7 mouse cellular contexts compared by ENCODE assay signal in genomic region chr9:45055082-45055713, GRCm38 (mm10). TPM values are rescaled to one million over a fixed set of nuclear protein-coding genes. Genes with fewer than 3 reads are reported as not detected.
DNase-seq lines count a peak whose midpoint lies in the region; ATAC-seq and TF ChIP-seq lines count a peak whose summit lies in the region.

Gene Mpzl3 (plus strand): TSS chr9:45055186.

- TF ChIP-seq POLR2A in small intestine, adult 2 months (IDR thresholded peaks at IDR 0.05; ENCODE audit: low read depth, low read length) = no peak; the same call in 1 of the 2 replicates

- 0 out of 2 replicates have a peak, but pooled peaks cover 2% of the 10 kb centered on the region for H3K36me3 ChIP-seq in limb, embryonic 10.5 days
- H3K36me3 ChIP-seq in midbrain, embryonic 12.5 days = no peaks in the 10 kb centered on the region
- peaks cover 8% of the 10 kb centered on the region for H3K36me3 ChIP-seq in small intestine, adult 2 months (ENCODE audit: control insufficient read depth, insufficient read depth, low read length)

- no peaks in the 10 kb centered on the region for H3K27me3 ChIP-seq in limb, embryonic 10.5 days (ENCODE audit: low read depth, poor library complexity, severe bottlenecking)
- peaks cover 34% of the 10 kb centered on the region for H3K27me3 ChIP-seq in midbrain, embryonic 12.5 days
- no peaks in the 10 kb centered on the region for H3K27me3 ChIP-seq in small intestine, adult 2 months (ENCODE audit: control insufficient read depth, insufficient read depth, low read length)

- H3K9me3 ChIP-seq in limb, embryonic 10.5 days (replicated peaks) = no peaks in the 10 kb centered on the region
- H3K9me3 ChIP-seq in midbrain, embryonic 12.5 days = no peaks in the 10 kb centered on the region

- H3K9ac ChIP-seq in midbrain, embryonic 12.5 days (replicated peaks) = peak within 1 kb of the TSS; percentile 58

- ATAC-seq in midbrain, embryonic 12.5 days (ENCODE audit: low FRiP score, low read depth) = peak; percentile 96

- under 1% methylated on average over 33 of the region's 33 CpGs for WGBS in limb, embryonic 10.5 days
- under 1% methylated on average over 33 of the region's 33 CpGs for WGBS in midbrain, embryonic 12.5 days
- WGBS in small intestine, adult 2 months = under 1% methylated on average over 33 of the region's 33 CpGs

- TF ChIP-seq CTCF in small intestine, adult 2 months (IDR thresholded peaks at IDR 0.05; ENCODE audit: extremely low read depth, insufficient read length, insufficient replicate concordance, low read depth, low read length) = 0 out of 2 replicates have a peak, but pooled peaks have one; percentile 12

- H3K27ac ChIP-seq in limb, embryonic 10.5 days = peak within 1 kb of the TSS; percentile 94
- H3K27ac ChIP-seq in midbrain, embryonic 12.5 days (replicated peaks) = peak within 1 kb of the TSS; percentile 99
- H3K27ac ChIP-seq in small intestine, adult 2 months (ENCODE audit: insufficient read depth, low read depth, low read length) = peak within 1 kb of the TSS; percentile 94

- H3K4me3 ChIP-seq in limb, embryonic 10.5 days = peak within 1 kb of the TSS; percentile 68
- H3K4me3 ChIP-seq in midbrain, embryonic 12.5 days = peak within 1 kb of the TSS; percentile 62
- H3K4me3 ChIP-seq in small intestine, adult 2 months (ENCODE audit: low read depth, low read length) = peak within 1 kb of the TSS; percentile 95

- peak within 1 kb of the TSS; percentile 67 for H3K4me2 ChIP-seq in midbrain, embryonic 12.5 days (replicated peaks)

- peaks cover 21% of the 10 kb centered on the region for H3K4me1 ChIP-seq in limb, embryonic 10.5 days
- H3K4me1 ChIP-seq in midbrain, embryonic 12.5 days = no peaks in the 10 kb centered on the region
- peaks cover 12% of the 10 kb centered on the region for H3K4me1 ChIP-seq in small intestine, adult 2 months (ENCODE audit: control insufficient read depth, insufficient read depth, insufficient read length, low read length)

- peak; percentile 85 for DNase-seq in adrenal gland, adult 2 months
- DNase-seq in embryo, embryonic 11.5 days (ENCODE audit: low read depth, low spot score) = peak; percentile 89
- DNase-seq in heart, adult 11 months = peak; percentile 98
- peak; percentile 82 for DNase-seq in kidney, adult 11 months
- DNase-seq in limb, embryonic 10.5 days (ENCODE audit: low spot score) = peak; percentile 94

RNA-seq across cellular contexts. Expression of gene Mpzl3, which starts in this region (rescaled TPM):
- total RNA-seq in adrenal gland, adult 2 months (2021) = 10 to 100 TPM in 1 of 2 experiments, 1 to 10 TPM in 1; 6.2 to 13.3 TPM
- polyA plus RNA-seq in adrenal gland, adult 2 months (2012; rRNA removed) = 0.99 and 1.3 TPM in 2 replicates
- polyA plus RNA-seq in limb, embryonic 10.5 days (2016; fragmentation: Nextera tagmentation; extraction: Ambion mirVana) = 4.2 and 4.6 TPM in 2 replicates
- polyA plus RNA-seq in midbrain, embryonic 12.5 days (2016; fragmentation: Nextera tagmentation; extraction: Ambion mirVana) = 2.4 TPM in 2 replicates
- polyA plus RNA-seq in small intestine, adult 2 months (2012; rRNA removed) = 11.1 and 12.2 TPM in 2 replicates

Comparison
In these comparisons a context has a peak if more than half of its experiments do, and no peak if none do; other contexts are left out.
1. Peak in every context shown above with its lines: DNase-seq, ATAC-seq, H3K4me3 ChIP-seq and H3K27ac ChIP-seq.